Mouse (Mus musculus) megakaryocyte, embryonic 14.5 days (primary cell): ENCODE measurements around the gene Fuz.

Source experiments
- FLI1 ChIP-seq: IDR thresholded peaks from 2 replicates; pipeline ENCODE4 v1.6.1; 2012; ENCODE audit warnings: low read length, inconsistent platforms, mixed read lengths
- GATA1 ChIP-seq: IDR thresholded peaks from 3 replicates; pipeline ENCODE4 v1.6.1; 2012; ENCODE audit warnings: mixed read lengths, low read length, inconsistent platforms, borderline replicate concordance

DNA sequence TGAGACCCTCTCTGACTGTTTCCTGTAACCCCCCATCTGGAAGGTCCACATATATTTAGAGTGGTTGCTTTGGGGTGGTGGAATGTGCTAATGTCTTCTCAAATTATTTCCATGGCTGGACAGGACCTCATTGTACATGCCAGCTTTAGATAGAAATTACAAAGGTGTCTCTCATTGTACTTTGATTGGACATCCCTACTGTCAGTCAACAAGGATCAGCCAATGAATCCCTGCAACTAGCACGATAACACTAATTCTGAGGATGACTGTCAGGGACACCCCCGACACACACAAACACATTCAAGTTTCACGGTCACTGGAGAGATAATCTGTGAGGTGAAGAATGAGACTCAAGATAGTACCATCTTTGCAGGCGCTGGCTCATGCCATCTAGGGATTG, 42.8 kb downstream of the Fuz start:
- TF ChIP-seq GATA1: no peak
- no peak for TF ChIP-seq FLI1
